Mouse (Mus musculus) monocyte, adult 5-6 weeks (primary cell): ENCODE measurements around the gene Rad51b. TPM values are rescaled to one million over a fixed set of nuclear protein-coding genes. Genes with fewer than 3 reads are reported as not detected.

Experiments used
- ATAC-seq: fragments of 153-309, 156-312 bp; replicated peaks from 2 replicates; pipeline ENCODE4 v1.8.0; 2017; ENCODE audit warnings: mild to moderate bottlenecking; ENCODE audit not compliant: low TSS enrichment, insufficient number of reproducible peaks, severe bottlenecking, poor library complexity, low FRiP score
- total RNA-seq: library from RNA; stranded (forward); fragments of 200-1000, 200-491, 200-594 nt; gene quantifications from 3 replicates; pipeline ENCODE4 v1.2.3, GENCODE M21; 2017

The Rad51b gene
- total RNA-seq, 1 experiment from 2014 or later = not detected

DNA sequence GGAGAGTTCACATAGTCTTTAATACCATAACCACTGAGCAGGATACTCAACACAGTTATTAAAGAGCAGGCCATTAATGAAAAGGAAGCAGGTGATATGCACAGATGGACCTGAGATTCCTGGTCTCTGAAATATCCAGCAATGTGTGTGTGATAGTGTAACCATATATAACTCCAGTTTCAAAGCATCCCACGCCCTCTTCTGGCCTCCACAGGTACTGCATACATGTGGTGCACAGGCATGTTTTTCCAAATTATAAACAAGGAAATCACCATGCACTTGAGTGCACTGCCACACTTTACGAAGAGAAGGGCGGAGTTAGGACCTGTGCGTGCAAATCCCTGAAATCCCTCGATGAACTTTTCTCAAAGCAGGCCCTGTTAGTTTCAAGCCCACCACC lies 484.7 kb downstream of the Rad51b start:
- ATAC-seq = no peak

DNA sequence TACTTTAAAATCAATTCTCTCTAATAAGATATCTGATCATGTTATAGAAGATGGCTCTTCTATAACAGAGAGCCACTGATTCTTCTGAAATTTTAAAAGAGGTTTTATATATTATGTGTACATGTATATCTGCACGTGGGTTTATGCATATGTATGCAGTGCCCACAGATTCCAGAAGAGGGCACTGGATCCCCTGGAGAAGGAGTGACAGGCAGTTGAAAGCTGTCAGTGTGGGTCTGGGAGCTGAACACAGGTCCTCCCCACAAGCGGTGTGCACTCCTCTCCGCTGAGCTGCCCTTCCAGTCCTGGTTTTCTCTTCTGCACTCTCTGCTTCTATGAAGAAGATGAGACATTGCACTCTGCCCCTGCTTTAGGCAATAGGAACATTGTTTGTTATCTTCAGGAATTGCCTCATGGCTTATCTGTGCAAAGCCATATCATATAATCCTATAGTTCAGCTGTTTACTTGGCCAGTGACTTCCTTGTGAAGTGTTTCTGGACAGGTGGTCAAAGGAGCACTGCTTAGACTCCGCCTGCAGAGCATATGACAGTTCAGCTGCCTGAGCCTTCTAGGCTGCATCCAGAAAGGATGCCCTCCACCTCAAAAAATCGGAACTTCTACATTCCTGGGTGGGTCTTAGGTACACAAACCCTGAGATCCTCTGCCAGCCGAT lies 485.5 kb downstream of the Rad51b start:
- no peak for ATAC-seq

DNA sequence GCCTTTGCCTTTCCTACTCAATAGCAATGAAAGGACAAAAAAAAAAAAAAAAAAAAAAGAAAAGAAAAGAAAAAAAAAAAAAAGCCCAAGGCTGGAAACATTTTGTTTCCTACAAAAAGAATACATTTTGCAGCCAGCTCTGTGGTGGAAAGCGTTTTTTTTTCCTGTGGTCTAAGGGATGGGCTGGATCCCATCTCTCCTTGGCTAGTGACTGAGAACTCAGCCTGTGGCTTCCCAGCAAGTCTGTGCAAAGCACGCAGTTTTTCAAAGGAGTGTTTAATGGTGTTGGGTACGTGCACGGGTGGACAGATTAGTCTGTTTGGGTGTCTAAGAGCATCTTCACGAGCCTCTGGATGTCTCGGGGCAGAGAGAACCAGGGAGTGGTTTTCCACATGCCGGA lies 487.1 kb downstream of the Rad51b start:
- ATAC-seq = no peak

DNA sequence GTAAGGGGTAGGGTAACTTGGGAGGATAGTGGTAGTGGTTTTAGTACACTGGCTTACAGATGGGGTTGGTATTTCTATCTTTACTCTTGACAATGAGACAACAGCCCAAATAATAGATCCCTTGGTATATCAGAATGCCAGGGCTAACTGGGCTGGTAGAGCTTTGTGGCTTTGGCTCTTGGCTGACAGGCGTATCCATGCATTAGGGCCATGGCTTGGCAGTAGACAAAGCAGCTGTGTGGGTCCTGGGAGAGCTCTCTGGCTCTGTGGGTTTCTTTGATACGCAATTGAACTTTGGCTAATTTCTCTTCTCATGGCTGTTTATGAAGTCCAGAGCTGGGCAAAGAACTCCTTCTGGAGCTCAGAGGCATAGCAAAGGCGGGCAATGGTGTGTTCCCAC lies 488.6 kb downstream of the Rad51b start:
- no peak for ATAC-seq

DNA sequence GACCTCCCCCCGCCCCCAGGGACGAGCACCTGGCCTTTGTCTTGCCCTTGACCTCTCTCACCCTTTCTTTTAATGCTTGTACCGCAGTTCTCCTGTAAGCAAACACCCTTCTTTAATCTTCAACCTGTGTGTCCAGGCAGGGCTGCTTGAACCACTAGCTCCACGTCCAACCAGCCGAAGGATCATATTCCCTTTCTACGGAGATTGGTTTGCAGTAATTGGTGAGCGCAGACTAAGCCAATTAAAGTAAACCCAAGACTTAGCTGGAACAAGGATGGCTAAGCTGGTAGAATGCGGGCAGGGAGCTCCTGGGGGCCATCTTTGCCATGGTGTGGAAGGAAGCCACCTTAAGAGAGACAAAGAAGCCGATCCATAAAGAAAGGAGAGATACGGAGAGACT lies 490.5 kb downstream of the Rad51b start:
- no peak for ATAC-seq

DNA sequence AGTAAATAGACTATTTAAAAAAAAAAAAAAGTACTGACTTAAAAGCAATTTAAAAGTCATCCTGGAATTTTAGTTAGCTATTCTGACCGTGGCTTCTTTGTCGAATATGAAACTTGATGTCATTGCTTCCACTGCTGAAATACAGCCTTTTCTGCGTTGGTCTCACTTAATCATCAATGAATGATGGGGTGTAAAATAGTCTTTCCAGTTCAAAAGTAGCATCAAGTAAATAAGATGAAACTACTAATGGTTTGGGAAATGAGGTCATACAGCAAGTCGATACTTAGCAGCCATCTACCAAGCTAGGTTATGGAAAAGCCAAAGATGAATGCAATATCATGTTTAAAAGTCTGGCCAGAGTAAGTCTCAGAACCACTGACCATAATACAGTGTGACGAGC lies 491.3 kb downstream of the Rad51b start:
- ATAC-seq = no peak

DNA sequence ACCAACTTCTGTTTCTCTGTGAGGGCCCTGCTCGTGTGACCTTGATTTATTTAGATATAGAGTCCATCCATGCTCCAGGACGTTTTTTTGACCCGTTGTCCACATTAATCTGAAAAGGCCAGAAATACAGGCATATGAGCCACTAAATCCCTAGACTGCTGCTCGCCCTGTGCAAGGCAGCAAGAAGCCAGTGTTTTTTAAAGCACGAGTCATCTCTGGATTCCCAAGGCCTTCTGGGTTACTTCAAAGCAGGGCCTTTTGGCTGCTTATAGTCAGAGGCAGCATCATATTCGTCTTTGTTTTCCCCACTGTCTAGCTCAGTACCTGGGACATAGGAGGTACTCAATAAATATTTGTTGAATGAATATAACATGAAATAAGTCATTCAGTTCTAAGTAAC lies 492.4 kb downstream of the Rad51b start:
- ATAC-seq = no peak

DNA sequence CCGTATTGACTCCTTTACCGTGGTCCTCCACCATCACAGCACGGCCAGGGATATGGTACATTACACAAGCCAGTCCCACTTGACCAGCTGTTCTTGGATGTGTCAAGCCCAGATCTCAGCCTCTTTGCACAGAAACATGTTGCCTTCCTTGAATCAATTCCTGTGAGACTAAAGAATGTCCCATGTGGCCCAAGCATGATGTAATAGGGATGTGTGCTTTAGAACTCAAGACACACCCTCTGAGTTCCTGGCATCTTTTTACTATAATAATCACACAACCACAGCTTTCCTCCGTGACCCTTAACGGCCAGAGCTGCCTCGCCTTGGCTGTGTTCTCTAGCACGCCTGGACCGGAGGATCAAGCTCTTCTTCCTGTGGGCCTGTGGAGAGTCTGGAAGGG lies 496.3 kb downstream of the Rad51b start:
- no peak for ATAC-seq

DNA sequence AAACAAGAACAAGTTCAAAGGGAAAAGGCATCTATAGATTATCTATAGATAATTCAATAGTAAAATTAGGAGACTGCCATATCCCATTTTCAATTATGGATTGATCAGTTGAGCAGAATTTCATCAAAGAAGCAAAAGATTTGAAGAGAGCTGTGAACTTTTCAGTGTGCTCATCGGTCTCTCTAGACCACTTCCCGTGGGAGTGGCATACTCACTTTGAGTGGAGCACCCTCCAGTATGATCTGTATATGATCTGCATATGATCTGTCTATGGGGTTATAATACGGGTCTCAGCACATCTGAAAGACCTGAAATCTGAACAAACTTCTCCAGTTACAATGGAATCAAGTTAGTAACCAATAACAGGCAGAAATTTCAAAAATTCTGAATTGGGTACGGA lies 497.7 kb downstream of the Rad51b start:
- ATAC-seq = no peak

DNA sequence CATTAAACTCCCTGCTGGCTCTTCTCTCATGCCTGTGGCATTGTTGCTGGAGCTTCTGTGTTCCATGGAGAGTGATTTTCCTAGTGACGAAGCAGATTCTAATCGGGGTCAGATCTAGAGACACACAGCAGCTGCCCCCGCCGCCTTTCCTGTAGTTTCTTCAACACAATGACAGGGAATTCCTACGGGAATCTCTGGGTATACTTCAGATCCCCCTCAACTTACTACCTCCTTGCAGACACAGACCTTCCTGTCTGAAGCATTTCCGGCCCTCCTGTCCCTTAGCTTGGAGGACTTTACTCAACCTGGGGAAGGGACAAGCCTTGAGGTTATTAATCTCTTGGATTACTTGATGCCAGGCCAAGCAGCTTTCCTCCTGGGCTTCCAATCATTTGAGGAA lies 499.2 kb downstream of the Rad51b start:
- no peak for ATAC-seq

DNA sequence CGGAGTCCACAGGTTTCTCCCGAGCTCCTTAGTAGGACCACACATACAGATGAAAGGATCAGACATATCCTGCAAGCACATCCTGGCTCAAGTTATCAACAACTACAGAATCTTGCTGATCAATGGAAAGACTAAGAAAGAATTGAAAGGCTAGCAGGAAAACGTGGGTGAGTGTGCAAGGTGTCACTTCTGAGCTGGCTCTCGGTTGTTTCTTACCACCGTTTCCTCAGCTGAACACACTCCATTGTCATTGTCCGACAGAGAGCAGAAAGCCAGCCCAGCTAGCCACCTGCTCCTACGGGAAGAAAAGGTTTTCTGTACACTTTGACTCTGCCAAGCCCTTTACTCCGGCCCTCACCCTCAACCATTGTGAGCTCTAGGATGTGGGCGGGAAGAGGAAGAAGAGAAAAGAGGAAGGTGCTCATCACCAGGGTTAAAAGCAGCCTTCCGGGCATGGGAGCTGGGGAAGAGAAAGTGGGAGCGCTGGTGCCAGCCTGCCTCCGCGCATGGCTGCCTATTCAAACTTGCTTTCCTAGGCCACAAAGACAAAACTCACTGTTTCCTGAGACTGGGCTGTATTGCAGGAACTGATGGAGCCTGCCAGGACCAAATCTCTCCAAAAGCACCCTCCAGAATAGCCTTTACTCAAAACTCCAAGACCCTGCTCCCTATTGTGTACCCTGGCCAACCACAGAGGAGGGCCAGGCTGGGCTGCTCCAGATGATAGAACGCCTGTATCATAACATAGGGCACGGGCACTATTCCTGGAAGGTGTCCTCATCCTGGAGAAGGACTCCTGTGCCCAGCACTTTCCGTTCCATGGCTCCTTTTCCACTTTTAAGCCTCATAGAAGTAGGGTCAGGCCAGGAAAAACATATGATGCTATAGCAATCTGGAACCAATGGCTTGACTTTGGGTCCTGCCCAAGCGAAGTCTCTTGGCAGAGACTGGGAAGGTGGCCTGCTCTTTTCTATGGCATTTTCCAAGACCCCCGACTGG lies 500.0 kb downstream of the Rad51b start:
- ATAC-seq = no peak

DNA sequence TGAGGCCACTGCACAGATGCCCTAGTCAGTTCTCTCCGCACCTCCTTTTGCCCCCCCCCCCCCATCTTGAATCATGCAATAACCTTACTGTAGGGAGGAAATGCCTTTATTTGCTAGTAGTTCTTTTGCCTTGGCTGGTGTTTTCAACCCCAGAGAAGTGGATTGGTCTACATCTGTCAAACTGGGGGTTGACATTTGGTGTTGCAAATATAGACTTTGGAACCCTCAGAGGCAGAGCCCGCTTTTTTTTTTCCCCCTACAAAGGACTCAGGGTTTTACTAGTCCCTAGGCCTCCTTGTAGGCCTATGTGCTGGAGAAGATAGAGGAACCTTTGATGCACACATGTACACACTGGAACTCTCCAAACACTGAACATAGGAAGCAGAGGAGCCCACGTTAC lies 501.4 kb downstream of the Rad51b start:
- no peak for ATAC-seq

DNA sequence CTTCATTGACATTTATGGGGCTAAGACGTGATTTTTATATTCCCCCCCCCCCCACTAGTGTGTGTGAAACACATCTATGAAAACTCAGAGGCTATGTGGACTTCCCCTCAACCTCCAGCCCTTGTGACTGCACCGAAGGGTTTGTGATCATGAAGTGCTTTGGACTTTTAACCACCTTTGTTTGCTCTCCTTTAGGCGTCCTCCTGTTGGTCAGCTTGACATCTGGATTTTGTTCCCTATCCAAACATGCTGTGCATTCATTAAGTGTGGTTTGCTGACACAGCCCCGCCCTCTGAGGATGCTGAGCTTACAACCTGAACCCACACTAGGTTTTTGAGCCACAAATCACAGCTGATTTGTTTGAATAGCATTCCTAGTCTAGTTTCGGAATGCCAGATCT lies 502.3 kb downstream of the Rad51b start:
- no peak for ATAC-seq

DNA sequence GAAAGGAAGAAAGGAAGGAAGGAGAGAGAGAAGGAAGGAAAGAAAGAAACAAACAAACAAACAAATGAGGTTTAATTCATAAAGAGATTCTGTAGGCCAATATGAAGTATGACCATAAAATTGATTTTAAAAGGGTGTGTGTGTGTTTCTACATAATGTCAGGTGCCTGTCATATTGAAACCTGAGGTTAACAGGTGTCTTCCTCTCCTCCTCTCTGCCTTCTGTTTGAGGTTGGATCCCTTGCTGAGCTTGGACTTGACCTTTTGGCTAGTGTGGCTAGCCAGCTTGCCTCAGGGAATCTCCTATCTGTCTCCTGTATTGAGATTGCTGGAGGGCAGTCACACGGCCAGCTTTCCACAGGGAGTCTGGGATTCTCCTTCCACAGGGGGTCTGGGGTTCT lies 506.6 kb downstream of the Rad51b start:
- no peak for ATAC-seq

DNA sequence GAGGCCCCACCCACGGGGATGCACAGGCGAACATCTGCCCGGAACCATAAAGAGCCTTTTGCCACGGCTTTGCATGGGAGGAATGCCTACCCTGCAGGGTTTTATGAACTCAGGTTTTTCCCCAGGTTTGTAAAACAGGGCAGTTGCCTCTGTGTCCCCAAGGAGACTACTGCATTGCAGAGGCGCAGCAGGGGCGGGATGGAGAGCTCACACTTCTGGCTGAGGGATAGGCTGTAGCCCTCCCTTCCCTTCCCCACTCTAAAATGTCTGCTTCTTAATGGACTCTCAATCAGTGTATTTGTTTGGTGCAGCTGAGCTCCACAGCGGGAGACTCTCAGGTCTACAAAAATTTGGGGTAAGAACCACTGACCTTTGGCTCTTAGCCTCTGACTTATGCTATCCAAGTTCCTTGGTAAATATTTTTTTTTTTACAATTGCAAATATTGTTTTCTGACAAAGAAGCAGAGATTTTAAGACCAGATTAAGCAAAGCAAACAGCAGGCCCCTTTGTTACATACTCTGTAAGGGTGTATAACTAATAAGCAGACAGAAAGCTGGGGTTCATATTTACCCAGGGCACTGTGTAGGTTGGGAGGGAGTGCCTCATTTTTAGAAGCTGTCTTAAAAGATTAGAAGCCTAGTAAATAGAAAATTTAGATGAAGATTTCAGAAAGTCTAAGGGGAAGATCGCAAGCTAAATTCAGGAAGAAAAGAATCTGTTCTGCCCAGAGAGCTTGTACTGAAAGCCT lies 507.9 kb downstream of the Rad51b start:
- ATAC-seq = no peak

DNA sequence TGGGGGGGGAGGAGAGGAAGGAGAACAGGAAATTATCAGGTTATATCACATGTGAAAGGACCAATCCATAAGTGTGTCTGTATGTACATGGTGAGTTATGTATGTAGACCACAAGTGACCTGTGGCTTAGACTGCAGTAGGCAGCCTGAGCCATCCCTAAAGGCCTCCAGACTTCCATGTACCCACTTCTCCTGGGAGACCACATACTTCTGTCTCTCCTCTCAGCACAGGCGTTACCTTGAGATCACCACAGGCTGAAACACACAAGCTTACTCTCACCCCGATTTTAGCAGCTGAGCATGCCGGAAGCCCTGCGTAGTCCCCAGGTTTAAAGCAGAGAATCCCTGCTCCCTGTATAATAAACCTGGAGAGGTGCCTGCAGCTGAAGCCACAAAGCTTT lies 509.9 kb downstream of the Rad51b start:
- no peak for ATAC-seq

DNA sequence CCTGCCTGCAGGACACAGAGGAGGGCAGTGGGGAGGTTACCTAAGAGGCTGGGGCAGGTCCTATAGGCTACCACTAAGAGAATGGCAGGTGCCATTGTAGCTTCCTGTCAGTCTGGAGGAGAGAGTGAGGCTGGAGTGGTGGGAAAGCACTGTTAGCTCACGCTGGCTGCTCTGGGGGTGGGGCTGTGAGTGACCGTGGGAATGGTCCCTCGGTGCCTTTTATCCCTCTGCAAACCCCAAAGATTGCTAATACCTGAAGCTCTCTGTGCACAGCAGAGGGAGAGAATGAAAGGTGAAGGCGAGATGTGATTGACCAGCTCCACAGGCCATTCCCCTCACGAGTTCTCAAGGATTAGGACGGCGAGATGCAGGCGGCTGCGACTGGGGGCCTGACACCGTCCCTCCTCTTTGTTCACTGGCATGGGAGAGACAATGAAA lies 510.3 kb downstream of the Rad51b start:
- ATAC-seq = no peak

DNA sequence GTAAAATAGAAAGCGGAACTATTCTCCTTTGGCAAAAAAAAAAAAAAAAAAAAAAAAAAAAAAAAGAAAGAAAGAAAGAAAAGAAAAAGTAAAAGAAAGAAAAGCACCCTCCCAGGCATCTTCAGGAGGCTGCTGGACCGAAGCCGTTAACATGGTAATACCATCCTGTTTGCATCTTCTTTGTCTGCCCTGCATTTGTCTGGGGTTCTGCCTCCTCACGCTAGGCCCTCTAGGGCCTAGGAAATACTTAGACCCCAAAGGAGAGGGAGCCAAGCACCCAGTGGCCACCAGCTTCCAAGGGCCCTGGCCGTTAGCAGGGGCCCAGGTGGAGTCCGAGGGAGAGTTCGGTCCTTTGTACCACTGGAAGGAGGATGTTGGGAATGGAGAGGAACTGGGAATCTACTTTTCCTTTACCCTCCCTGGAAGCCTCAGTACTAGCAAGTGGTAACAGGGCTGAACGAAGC lies 510.9 kb downstream of the Rad51b start:
- no peak for ATAC-seq
